Mouse (Mus musculus) lung, postnatal 0 days (tissue): ENCODE results near the gene Ube2j1.

Source experiments
- CTCF ChIP-seq: IDR thresholded peaks from 2 replicates; pipeline ENCODE4 v1.5.1; 2016; ENCODE audit warnings: antibody characterized with exemption, mild to moderate bottlenecking
- EP300 ChIP-seq: IDR thresholded peaks from 2 replicates; pipeline ENCODE4 v1.6.1; 2016; ENCODE audit warnings: antibody characterized with exemption, mild to moderate bottlenecking, control low read depth

GRCm38 (mm10) chr4:33070326-33070725 lies 39.1 kb downstream of the Ube2j1 start:
- no peak for TF ChIP-seq CTCF
- no peak for TF ChIP-seq EP300
